Mouse (Mus musculus) gastrocnemius, postnatal 36 days (tissue): ENCODE measurements around the gene Olfr397. TPM values are rescaled to one million over a fixed set of nuclear protein-coding genes. Genes with fewer than 3 reads are reported as not detected.

ENCODE experiments used
- DNase-seq, 2 experiments: peaks; one replicate each; pipeline ENCODE4 v3.0.0; 2022
- intact Hi-C: fragments of 180-260 bp; cut with DNase I; formaldehyde crosslinking; loops from one replicate; pipeline ENCODE4 v1.15.1; 2025
- long read RNA-seq, 2 experiments: library from polyadenylated mRNA; stranded (forward); transcript quantifications; one replicate each; pipeline ENCODE4 v2.0.0; 2021
- total RNA-seq, 2 experiments: library from RNA; stranded (reverse); gene quantifications; 2 replicates each; pipeline ENCODE4 v1.2.3; 2021

Olfr397 gene
- total RNA-seq = not detected
- long read RNA-seq, experiment 1 = 0 reads
- long read RNA-seq, experiment 2 = 0 reads

GRCm38 (mm10) chr11:73960517-73960916, at the start of gene Olfr397:
TSS of gene Olfr397 (plus strand) at chr11:73960817.
- DNase-seq = no peak
- intact Hi-C loops = no loop called here

- DNase-seq = no peak
- intact Hi-C loops = no loop called here
Measured at GRCm38 (mm10) chr11:73936377-73936776, 24.2 kb upstream of the Olfr397 start, which contains the start of gene Olfr23. TSS of gene Olfr23 (plus strand) at chr11:73936677.

GRCm38 (mm10) chr11:73990307-73990706, 29.7 kb downstream of the Olfr397 start, which contains the start of gene Olfr398:
TSS of gene Olfr398 (minus strand) at chr11:73990407.
- intact Hi-C loops = no loop called here
- no peak for DNase-seq

- intact Hi-C loops = no loop called here
Measured at GRCm38 (mm10) chr11:73993115-73993514, 32.5 kb downstream of the Olfr397 start.

More at GRCm38 (mm10) chr11:73993115-73993514, 32.5 kb downstream of the Olfr397 start:
- DNase-seq = no peak

Other genes with a start within 250 kb of the Olfr397 start
- gene Olfr389, start 180.1 kb upstream of the Olfr397 start, total RNA-seq = not detected
- gene Olfr390, start 177.9 kb upstream of the Olfr397 start, total RNA-seq = not detected
- gene Olfr391-ps, start 157.8 kb upstream of the Olfr397 start, total RNA-seq = not detected
- gene Olfr392, start 143.8 kb upstream of the Olfr397 start, total RNA-seq = not detected
- gene Olfr393, start 109.4 kb upstream of the Olfr397 start, total RNA-seq = not detected
- gene Olfr394, start 70.0 kb upstream of the Olfr397 start, total RNA-seq = not detected
- gene Olfr395, start 51.5 kb upstream of the Olfr397 start, total RNA-seq = not detected
- not detected for gene Olfr23, start 24.1 kb upstream of the Olfr397 start, total RNA-seq
- gene Olfr398, start 29.6 kb downstream of the Olfr397 start, total RNA-seq = not detected
- gene Olfr139, start 95.7 kb downstream of the Olfr397 start, total RNA-seq = not detected
- not detected for gene Olfr399, start 95.8 kb downstream of the Olfr397 start, total RNA-seq
- gene Zfp616, start 109.1 kb downstream of the Olfr397 start, total RNA-seq = not detected
- gene Olfr401, start 152.9 kb downstream of the Olfr397 start, total RNA-seq = not detected
- not detected for gene Olfr402, start 192.7 kb downstream of the Olfr397 start, total RNA-seq
- gene Olfr403, start 225.4 kb downstream of the Olfr397 start, total RNA-seq = not detected